Mouse (Mus musculus): ENCODE data around the gene Ccdc12.

Gene Ccdc12

DNA sequence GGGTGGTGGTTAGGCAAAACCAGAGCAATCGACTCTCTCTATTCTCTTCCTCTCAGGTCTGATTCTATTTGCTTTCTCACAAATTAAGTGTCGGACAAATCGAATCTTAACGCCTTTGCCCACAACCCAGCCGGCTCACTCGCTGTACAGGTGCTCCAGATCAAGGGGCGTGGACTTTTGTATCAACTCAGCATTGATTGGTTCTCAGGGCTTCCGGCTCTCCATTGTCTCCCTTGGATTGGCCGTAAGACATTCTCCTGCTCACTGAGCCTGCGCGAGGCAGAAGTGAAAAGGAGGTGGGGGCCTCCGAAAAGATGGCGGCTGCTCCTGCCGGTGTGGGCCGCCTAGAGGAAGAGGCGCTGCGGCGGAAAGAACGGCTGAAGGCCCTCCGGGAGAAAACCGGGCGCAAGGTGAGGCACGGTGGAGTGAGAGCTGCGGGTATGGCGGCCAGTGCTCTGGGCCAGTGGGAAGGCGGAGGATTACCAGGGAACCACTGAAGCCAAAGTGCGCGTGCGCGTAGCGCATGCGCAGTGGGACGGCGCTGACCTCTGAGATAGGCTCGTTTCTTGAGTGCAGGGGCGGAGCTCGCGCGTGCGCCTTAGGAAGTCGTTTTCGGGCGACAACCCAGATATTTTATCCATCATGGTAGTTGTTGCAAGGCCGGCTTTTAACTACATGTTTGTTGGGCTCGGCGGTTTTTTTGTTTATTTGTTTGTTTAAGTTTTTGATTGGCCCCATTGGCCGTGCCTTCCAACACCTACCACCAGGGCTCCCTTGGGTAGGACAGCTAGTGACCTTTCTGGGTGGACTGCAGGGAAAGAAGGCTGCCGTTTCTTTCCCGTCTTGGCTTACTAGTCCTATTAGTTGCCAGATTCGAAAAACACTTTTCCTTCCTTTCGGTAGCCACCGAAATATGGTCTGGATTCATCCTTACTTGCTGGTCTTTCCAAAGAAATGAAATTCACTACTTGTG is at the start of gene Ccdc12:
TSS of gene Ccdc12 (plus strand) at position 255 of the 973 bp plus-strand sequence.
- peak; percentile 95 for DNase-seq (ENCODE audit: extremely low spot score, low read depth, low spot score)

DNA sequence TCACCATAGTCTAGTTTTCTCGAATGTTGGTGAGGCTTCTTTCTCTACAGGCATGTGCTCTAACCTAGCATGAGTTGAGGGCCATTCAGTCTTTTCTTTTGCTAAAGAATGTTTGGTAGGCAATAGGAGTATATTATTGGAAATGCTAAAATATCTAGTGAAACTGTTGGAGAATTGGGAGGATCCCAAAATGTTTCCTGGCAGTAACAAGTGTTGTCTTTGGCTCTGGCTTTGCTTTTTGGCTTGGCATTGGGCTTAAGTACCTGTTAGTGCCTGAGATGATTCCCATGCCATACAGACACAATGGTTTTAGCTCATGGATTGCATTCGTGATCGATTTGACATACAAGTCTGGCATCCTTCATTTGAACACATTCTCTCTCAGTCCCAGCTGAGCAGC is 44.8 kb upstream of the Ccdc12 start:
- DNase-seq (ENCODE audit: extremely low spot score, low read depth, low spot score): no peak

DNA sequence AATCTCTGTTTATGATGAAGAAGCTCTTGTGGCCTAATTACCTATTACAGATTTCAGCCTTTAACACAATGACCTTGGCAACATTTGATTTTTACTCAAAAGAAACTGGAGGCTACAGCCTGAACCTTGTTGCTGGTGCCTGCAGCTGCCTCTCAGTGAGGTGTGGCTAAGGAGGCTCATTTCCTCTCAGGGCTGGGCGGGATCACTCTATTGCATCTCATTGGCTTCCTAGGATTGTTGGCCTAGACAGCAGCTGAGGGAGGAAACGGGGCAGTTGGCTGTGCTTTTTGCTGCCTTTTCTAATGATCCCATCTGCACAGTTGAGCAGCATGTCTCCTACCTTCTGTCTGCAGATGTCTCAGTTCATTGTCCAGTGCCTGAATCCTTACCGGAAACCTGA is 39.2 kb upstream of the Ccdc12 start:
- no peak for DNase-seq (ENCODE audit: extremely low spot score, low read depth, low spot score)

DNA sequence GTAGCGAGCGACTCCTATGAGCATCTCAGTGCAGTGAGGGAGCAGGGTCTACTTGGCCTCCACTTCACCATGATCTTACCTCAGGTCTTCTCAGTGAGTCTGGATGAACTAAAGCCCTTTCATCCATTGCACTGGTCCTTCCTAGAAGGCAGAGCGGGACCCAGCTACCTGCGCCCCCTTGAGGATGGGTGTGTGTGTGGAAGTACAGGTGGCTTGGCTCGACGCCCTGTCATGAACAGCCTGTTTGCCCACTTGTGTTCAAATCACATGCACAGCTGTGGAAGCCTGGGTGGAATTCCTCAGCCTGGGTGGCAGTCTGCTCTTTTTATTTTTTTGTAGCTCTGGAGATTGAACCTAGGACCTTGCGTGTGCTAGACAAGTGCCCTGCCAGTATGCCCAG is 36.1 kb upstream of the Ccdc12 start:
- no peak for DNase-seq (ENCODE audit: extremely low spot score, low read depth, low spot score)

- DNase-seq (ENCODE audit: extremely low spot score, low read depth, low spot score): no peak
Observed at GRCm38 (mm10) chr9:110620685-110621084, 35.6 kb upstream of the Ccdc12 start.

DNA sequence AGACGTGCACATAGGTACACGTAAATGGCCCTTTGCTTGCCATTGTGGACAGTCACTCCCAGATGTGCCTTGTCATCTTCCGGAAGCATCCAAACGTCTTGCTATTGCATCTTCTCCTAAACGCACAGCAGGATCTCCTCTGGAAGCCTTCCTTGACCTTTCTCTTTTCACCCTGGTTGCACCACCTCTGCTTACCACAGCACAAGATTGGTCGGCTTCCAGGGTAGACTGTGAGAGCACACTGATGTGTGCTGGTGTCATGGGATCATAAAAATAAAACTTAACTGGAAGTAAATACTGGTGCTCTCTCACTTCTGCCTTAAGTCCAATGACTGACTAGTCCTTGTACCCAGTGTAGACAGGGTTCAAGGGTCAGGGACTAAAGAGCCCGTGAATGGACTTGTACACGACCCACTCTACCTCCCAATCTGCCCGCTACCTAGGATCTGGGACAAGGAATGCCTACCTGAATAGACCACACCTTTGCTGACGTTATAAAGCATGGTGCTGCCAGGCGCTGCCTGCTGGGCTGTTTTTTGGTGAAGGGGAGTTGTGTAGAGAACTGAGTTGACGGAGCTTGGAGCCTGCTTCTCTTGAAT is 33.6 kb upstream of the Ccdc12 start:
- DNase-seq (ENCODE audit: extremely low spot score, low read depth, low spot score): no peak

DNA sequence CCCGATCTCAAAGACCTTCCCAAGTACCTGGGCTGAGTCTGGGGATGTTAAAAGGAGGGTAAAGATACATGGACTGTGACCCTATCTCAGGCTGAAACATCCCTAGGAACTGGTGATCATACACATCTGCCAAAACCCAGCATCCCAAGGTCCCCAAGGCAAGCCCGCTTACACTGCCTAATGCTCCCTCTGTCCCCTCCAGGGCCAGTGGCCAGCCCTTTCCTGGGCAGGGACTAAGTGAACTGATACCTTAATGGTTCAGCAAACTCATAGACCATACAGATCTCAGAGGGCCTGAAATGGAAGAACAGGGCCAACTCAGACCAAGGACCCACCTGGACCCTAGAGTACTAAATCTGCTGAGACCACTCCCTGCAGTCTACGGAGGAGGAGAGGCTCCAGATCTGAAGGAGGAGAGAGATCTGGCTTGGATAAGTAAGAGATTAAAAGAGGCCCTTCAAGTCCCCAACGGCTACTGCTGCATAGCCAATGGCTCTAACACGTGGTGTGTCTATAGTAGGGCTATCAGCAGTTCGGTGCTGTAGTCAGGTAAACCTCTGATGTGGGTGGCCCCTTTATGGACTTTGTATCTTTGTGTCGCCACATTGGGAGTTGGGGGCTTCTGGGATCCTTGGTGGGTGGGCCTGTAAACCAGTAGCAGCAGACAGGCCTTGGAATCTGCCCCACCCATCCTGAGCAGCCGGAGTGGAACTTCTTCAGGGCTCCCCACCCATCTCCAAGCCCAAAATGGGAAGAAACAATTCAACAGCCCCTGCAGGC is 32.7 kb upstream of the Ccdc12 start:
- no peak for DNase-seq (ENCODE audit: extremely low spot score, low read depth, low spot score)

- peak; percentile 89 for DNase-seq (ENCODE audit: extremely low spot score, low read depth, low spot score)
Observed at GRCm38 (mm10) chr9:110624361-110625166, 31.7 kb upstream of the Ccdc12 start, which contains the start of gene Nradd. Gene Nradd (minus strand): TSS chr9:110624452.

GRCm38 (mm10) chr9:110625350-110625908 is 30.9 kb upstream of the Ccdc12 start:
- no peak for DNase-seq (ENCODE audit: extremely low spot score, low read depth, low spot score)

- no peak for DNase-seq (ENCODE audit: extremely low spot score, low read depth, low spot score)
Observed at GRCm38 (mm10) chr9:110630171-110630570, 26.1 kb upstream of the Ccdc12 start.

GRCm38 (mm10) chr9:110631191-110631590 is 25.1 kb upstream of the Ccdc12 start:
- DNase-seq (ENCODE audit: extremely low spot score, low read depth, low spot score): peak; percentile 63

DNA sequence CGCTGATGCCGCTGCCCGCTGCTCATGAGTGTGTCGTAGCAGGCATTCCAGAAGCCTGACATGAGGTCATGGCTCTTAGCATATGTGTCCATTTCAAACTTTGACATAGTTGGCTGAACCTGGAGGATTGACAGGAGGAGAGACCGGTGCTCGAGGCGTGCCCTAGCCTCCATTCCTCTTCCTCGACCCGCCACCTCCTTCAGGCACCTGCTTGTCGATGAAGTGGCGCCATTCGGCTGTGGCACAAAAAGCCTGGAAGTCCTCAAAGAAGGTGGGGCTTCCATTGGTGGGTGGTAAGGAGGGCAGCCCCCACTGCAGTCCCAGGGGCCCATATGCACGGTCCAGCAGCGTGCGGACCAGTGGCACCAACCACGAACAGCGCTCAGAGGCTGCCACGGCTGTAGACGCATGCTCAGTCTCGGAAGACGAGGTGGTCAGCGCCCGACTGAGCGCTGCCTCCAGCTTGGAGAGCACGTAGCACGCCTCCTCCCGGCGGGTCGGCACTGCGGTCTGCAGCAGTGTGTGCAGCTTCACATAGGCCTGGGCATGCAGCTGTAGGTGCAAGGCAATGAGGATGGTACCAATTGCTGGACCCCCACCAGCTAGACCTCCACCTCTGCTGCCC is 24.5 kb upstream of the Ccdc12 start:
- no peak for DNase-seq (ENCODE audit: extremely low spot score, low read depth, low spot score)

- DNase-seq (ENCODE audit: extremely low spot score, low read depth, low spot score): no peak
Observed at GRCm38 (mm10) chr9:110632671-110633070, 23.6 kb upstream of the Ccdc12 start.

- no peak for DNase-seq (ENCODE audit: extremely low spot score, low read depth, low spot score)
Observed at GRCm38 (mm10) chr9:110633882-110634281, 22.4 kb upstream of the Ccdc12 start.

- no peak for DNase-seq (ENCODE audit: extremely low spot score, low read depth, low spot score)
Observed at GRCm38 (mm10) chr9:110635225-110635624, 21.1 kb upstream of the Ccdc12 start.

DNA sequence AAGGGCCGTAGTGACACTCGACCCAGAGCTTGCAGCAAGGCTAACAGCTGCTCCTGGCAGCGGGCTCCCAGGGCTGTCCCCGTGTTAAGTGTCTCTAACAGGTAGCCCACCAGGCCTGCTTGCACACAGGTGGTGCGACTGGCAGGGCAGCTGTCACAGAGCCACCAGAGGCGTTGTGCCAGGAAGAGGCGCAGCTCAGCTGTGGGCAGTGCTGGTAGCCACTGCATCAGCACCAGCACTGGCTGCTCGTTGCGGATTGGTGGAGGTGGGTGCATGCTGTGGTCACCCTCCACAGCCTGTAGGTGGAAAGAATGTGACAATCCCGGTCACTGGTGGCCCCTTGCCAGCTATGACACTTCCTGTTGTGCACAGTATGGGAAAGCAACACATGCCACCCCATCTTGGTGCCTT is 17.7 kb upstream of the Ccdc12 start:
- no peak for DNase-seq (ENCODE audit: extremely low spot score, low read depth, low spot score)

DNA sequence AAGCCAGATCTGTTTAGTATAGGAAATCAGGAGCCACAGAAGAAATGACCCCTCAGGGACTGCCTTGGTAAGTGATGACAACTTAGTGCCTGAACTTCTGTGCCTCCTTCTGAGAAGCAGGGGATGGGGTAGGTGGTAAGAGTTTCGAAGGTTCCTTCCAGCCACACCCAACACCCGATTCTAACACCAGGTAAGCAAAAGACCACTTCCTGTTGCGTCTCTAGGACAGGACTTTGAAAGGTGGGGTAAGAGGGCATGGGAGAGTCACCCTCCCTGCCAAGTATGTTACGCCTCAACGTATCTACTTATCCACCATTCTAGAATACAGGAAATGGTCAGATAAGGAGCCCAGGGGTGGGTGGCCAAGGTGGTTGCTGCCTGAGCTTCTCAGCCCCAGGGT is 15.3 kb upstream of the Ccdc12 start:
- no peak for DNase-seq (ENCODE audit: extremely low spot score, low read depth, low spot score)

- no peak for DNase-seq (ENCODE audit: extremely low spot score, low read depth, low spot score)
Observed at GRCm38 (mm10) chr9:110642812-110643524, 13.3 kb upstream of the Ccdc12 start.

DNA sequence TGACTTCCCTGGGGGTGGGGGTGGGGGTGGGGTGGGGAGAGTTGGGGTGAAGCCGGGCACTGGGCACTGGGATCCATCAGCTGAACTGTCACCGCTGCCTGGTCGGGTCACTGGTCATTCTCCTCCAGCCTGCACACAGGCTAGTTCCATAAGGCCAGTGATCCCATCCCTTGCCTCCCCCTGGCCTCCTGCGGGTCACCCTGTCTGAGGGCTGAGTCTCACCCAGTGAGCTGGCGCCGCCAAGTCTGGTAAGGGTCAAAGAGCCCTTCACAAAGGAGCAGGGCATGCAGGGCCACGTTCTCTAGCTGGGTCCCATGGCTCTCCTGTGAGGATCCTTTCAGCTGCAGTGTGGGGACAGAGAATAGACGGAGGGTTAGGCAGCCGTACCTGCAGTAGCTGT is 12.5 kb upstream of the Ccdc12 start:
- DNase-seq (ENCODE audit: extremely low spot score, low read depth, low spot score): no peak
